8 mouse cellular contexts compared by ENCODE assay signal in genomic region chr9:60141081-60141514, GRCm38 (mm10).
DNase-seq lines count a peak whose midpoint lies in the region; ATAC-seq and TF ChIP-seq lines count a peak whose summit lies in the region.
"Had no signal": no experiment of that assay in that cellular context is flagged by ENCODE, and none has a peak within 500 bp of the region (broad histone marks: within the 10 kb centered on the region; RNA-seq: fewer than 3 reads in every experiment).

No protein-coding gene starts in this region.

- peaks cover 4% of the 10 kb centered on the region; the same call in 1 of the 2 replicates for H3K27me3 ChIP-seq in forebrain, embryonic 12.5 days
- H3K27me3 ChIP-seq in limb, embryonic 13.5 days, result no peaks in the 10 kb centered on the region
- H3K27me3 ChIP-seq in stomach, embryonic 14.5 days (ENCODE audit: control insufficient read depth, insufficient read depth, low read length), result no peaks in the 10 kb centered on the region
- no peaks in the 10 kb centered on the region for H3K27me3 ChIP-seq in lung, postnatal 0 days (replicated peaks; ENCODE audit: insufficient read depth, low read length)

- DNase-seq in left cerebral cortex, postnatal 14 days (ENCODE audit: low spot score in 2 of 2), result peak; percentile 28 to 34
- no peak for DNase-seq in left cerebral cortex, adult 9 months (ENCODE audit: low spot score in 2 of 2)
- no peak for DNase-seq in lung, postnatal 0 days (ENCODE audit: low spot score)
- no peak for DNase-seq in heart, postnatal 36 days
- DNase-seq: heart, postnatal 14 days had no signal

- no peak overlapping the region for H3K9ac ChIP-seq in forebrain, embryonic 12.5 days
- peak overlapping the region; percentile 67 for H3K9ac ChIP-seq in limb, embryonic 13.5 days
- no peak overlapping the region for H3K9ac ChIP-seq in stomach, embryonic 14.5 days (replicated peaks; ENCODE audit: low read depth, low read length)
- H3K9ac ChIP-seq in lung, postnatal 0 days (replicated peaks; ENCODE audit: low read depth), result no peak overlapping the region

- WGBS in forebrain, embryonic 12.5 days, result 44% methylated on average over 7 of the region's 7 CpGs
- whole genome bisulfite sequencing in limb, embryonic 13.5 days, result 6% methylated on average over 7 of the region's 7 CpGs
- WGBS in stomach, embryonic 14.5 days, result 24% methylated on average over 7 of the region's 7 CpGs
- 41% methylated on average over 7 of the region's 7 CpGs for WGBS in lung, postnatal 0 days

- H3K4me3 ChIP-seq in forebrain, embryonic 12.5 days (replicated peaks), result no peak overlapping the region
- peak overlapping the region; percentile 47 for H3K4me3 ChIP-seq in limb, embryonic 13.5 days
- no peak overlapping the region for H3K4me3 ChIP-seq in stomach, embryonic 14.5 days (ENCODE audit: low read depth, low read length)
- H3K4me3 ChIP-seq in lung, postnatal 0 days (ENCODE audit: low read depth, low read length), result no peak overlapping the region

- TF ChIP-seq CTCF in lung, postnatal 0 days (IDR thresholded peaks at IDR 0.05), result no peak

- intact Hi-C loops in left cerebral cortex, postnatal 14 days (cut with DNase I), result no loop called here
- intact Hi-C loops in heart, postnatal 36 days (cut with DNase I), result no loop called here

- no peaks in the 10 kb centered on the region for H3K36me3 ChIP-seq in forebrain, embryonic 12.5 days (replicated peaks)
- H3K36me3 ChIP-seq in limb, embryonic 13.5 days, result no peaks in the 10 kb centered on the region
- H3K36me3 ChIP-seq in stomach, embryonic 14.5 days (ENCODE audit: control insufficient read depth, insufficient read depth, low read length), result no peaks in the 10 kb centered on the region
- H3K36me3 ChIP-seq in lung, postnatal 0 days (ENCODE audit: insufficient read depth, low read length), result no peaks in the 10 kb centered on the region

- ATAC-seq in forebrain, embryonic 12.5 days (ENCODE audit: low FRiP score), result no peak
- peak; percentile 82 for ATAC-seq in limb, embryonic 13.5 days (ENCODE audit: low FRiP score, low read depth)
- ATAC-seq in stomach, embryonic 14.5 days (ENCODE audit: insufficient number of reproducible peaks, insufficient read depth, low FRiP score, low read depth), result no peak
- ATAC-seq in lung, postnatal 0 days, result no peak

- peak overlapping the region; percentile 43; the same call in 1 of the 2 replicates for H3K27ac ChIP-seq in forebrain, embryonic 12.5 days
- peak overlapping the region; percentile 76; the same call in 1 of the 2 replicates for H3K27ac ChIP-seq in limb, embryonic 13.5 days
- H3K27ac ChIP-seq in stomach, embryonic 14.5 days (ENCODE audit: low read length), result no peak overlapping the region
- no peak overlapping the region for H3K27ac ChIP-seq in lung, postnatal 0 days (ENCODE audit: low read length)

- H3K4me2 ChIP-seq in forebrain, embryonic 12.5 days, result no peak overlapping the region
- H3K4me2 ChIP-seq in limb, embryonic 13.5 days (replicated peaks), result peak overlapping the region; percentile 66
- H3K4me2 ChIP-seq in stomach, embryonic 14.5 days (replicated peaks; ENCODE audit: low read depth, low read length), result 0 out of 2 replicates have a peak overlapping the region, but pooled peaks have one; percentile 4
- no peak overlapping the region for H3K4me2 ChIP-seq in lung, postnatal 0 days (replicated peaks; ENCODE audit: low read depth, low read length)

- H3K4me1 ChIP-seq in forebrain, embryonic 12.5 days, result peaks cover 22% of the 10 kb centered on the region
- peaks cover 50% of the 10 kb centered on the region for H3K4me1 ChIP-seq in limb, embryonic 13.5 days
- H3K4me1 ChIP-seq in stomach, embryonic 14.5 days (ENCODE audit: control insufficient read depth, insufficient read depth, low read length), result peaks cover 15% of the 10 kb centered on the region
- H3K4me1 ChIP-seq in lung, postnatal 0 days (ENCODE audit: insufficient read depth, low read depth, low read length), result no peaks in the 10 kb centered on the region

- H3K9me3 ChIP-seq in forebrain, embryonic 12.5 days, result no peaks in the 10 kb centered on the region
- no peaks in the 10 kb centered on the region for H3K9me3 ChIP-seq in limb, embryonic 13.5 days
- no peaks in the 10 kb centered on the region for H3K9me3 ChIP-seq in stomach, embryonic 14.5 days (ENCODE audit: control insufficient read depth, low read depth, low read length)
- no peaks in the 10 kb centered on the region for H3K9me3 ChIP-seq in lung, postnatal 0 days (ENCODE audit: low read length)

- TF ChIP-seq EP300 in lung, postnatal 0 days (IDR thresholded peaks at IDR 0.05), result no peak

Comparison
In these comparisons a context has a peak if more than half of its experiments do, and no peak if none do; other contexts are left out.
1. DNase-seq: peak in left cerebral cortex, postnatal 14 days (2 of 2); none in left cerebral cortex, adult 9 months (0 of 2), lung, postnatal 0 days (single experiment) and heart, postnatal 36 days (0 of 2).
2. H3K27ac ChIP-seq: peak in forebrain, embryonic 12.5 days (single experiment) and limb, embryonic 13.5 days (single experiment); none in stomach, embryonic 14.5 days (single experiment) and lung, postnatal 0 days (single experiment).
3. H3K4me2 ChIP-seq: peak in limb, embryonic 13.5 days (single experiment) and stomach, embryonic 14.5 days (single experiment); none in forebrain, embryonic 12.5 days (single experiment) and lung, postnatal 0 days (single experiment).